Mouse (Mus musculus) thymus, adult 2 months (tissue): ENCODE data around the gene Foxa3.

Experiments used
- CTCF ChIP-seq: fragments of 200-500 bp; IDR thresholded peaks from 2 replicates; pipeline ENCODE4 v1.5.1; 2012; ENCODE audit warnings: mild to moderate bottlenecking, control low read depth, low read length, moderate library complexity, borderline replicate concordance; ENCODE audit not compliant: control insufficient read depth, poor library complexity, insufficient read depth; ENCODE audit errors: extremely low read depth
- POLR2A ChIP-seq: fragments of 200-500 bp; IDR thresholded peaks from 2 replicates; pipeline ENCODE4 v1.6.1; 2012; ENCODE audit warnings: mild to moderate bottlenecking, low read length, control low read depth, moderate library complexity; ENCODE audit not compliant: control insufficient read depth, poor library complexity, insufficient read depth; ENCODE audit errors: extremely low read depth

DNA sequence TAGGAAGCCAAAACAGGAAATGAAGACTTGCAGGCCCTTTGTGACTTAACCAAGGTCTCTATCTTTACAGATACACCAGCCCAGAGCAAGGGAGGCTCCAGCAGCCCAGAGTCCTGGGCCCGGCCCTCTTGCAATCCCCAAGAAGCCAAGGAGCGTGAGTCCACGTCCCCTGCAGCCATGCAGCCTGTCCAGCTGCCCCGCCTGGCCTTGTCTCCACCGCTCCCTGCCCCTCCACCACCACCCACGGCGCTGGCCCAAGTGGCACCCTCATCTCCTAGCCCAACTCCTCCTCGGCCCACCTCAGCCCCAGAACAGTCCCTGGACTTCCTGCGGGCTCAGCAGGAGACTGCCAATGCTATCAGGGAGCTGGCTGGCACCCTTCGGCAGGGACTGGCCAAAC is 22.9 kb downstream of the Foxa3 start:
- TF ChIP-seq CTCF (no peak), POLR2A (no peak)
